Mouse (Mus musculus): Measurements from ENCODE around the gene Sfpq. TPM values are rescaled to one million over a fixed set of nuclear protein-coding genes. Genes with fewer than 3 reads are reported as not detected.

The Sfpq gene
- polyA plus RNA-seq, 1 experiment from 2014 or later, result 75.6 TPM

DNA sequence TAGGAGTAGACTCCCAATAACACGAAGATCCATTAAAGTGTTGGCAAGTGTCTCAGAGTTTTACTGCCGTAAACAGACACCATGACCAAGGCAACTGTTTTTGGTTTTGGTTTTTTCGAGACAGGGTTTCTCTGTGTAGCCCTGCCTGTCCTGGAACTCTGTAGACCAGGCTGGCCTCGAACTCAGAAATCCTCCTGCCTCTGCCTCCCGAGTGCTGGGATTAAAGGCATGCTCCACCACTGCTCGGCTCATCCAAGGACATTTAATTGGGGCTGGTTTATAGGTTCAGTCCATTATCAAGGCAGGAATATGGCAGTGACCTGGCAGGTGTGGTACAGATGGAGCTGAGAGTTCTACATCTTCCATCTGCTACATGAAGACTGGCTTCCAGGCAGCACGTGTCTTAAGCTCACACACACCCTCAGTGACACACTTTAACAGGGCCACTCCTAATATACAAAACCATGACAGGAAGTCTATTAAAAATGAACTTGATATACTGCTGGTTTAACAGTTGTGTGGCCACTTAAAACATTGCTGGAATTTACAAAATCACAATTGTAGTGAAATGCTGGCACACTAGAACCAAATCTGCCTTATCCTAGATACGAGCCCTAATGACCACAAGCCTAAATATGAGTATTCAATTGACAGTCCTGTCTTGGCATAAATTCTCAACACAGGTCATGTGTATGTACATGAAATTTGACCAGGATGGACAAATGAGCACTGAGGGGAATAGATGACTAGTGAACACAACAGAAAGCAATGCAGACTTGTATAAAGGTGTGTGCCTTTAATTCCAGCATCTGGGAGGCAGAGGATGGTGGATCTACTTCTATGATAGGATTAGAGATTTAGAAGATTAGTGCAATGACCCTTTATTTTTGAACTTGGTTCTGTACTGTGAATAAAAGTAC, 17.0 kb downstream of the Sfpq start:
- no peak overlapping the region for H3K4me2 ChIP-seq (replicated peaks)
- H3K9ac ChIP-seq, result no peak overlapping the region
- 75% methylated on average over 8 of the region's 8 CpGs for WGBS
- H3K27ac ChIP-seq, result no peak overlapping the region
- H3K4me1 ChIP-seq (replicated peaks), result no peaks in the 10 kb centered on the region
- peaks cover 28% of the 10 kb centered on the region for H3K36me3 ChIP-seq
- H3K4me3 ChIP-seq (replicated peaks), result no peak overlapping the region
- peak; percentile 23 for ATAC-seq
- no peaks in the 10 kb centered on the region for H3K27me3 ChIP-seq (replicated peaks)
- H3K9me3 ChIP-seq, result no peaks in the 10 kb centered on the region

DNA sequence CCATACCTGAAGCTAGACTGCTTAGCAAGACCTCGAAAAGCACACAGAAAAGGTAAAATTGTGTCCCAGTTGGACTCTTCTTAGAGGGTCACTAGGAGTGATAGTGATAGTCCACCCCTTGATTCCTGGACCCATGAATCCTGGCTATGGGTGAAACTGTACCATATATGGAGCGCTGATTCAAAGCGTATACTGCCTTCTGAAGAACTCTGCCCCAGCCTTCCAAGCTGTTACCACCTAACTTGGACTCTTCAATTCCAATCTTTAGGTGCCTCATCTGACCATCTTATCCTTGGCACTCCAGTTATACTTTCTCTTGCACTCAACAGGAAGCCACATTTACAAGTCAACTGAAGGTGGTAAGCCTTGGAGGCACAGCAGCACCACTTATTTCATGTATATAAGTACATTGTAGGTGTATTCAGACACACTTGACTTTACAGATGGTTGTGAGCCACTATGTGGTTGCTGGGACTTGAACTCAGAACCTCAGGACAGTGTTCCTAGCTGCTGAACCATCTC, 17.8 kb downstream of the Sfpq start:
- Histone ChIP-seq H3K36me3 (peaks cover 26% of the 10 kb centered on the region), H3K4me2 (replicated peaks) (no peak overlapping the region), H3K27ac (no peak overlapping the region), H3K9me3 (no peaks in the 10 kb centered on the region), H3K4me1 (replicated peaks) (no peaks in the 10 kb centered on the region), H3K27me3 (replicated peaks) (no peaks in the 10 kb centered on the region), H3K4me3 (replicated peaks) (no peak overlapping the region), H3K9ac (no peak overlapping the region)
- WGBS, result 92% methylated on average over 3 of the region's 3 CpGs
- ATAC-seq, result no peak

DNA sequence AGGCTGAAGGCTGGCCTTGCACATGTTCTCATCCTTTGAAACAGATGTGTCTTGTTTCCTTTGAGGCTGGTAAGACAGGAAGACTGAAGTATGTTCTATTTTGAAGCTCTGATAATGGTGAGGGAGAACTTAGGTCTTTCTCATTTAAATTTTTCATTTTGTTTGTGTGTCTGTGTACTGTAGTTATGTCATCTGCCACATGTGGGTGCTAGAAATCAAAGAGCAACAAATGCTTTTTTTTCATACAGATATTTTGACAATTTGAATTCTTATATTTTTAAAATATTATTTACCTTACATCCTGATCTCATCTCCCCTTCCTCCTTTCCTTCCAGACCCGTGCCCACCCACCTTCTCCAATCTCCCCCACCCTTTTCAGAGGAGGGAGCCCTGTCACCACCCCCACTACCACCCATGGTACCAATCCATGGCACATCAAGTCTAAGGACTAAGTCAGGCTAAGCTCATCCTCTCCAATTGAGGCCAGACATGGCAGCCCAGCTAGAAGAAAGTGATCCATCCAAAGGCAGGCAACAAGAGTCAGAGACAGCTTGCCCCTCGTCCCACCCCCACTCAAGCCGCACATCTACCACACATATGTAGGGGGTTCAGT, 18.9 kb downstream of the Sfpq start:
- Histone ChIP-seq H3K9ac (no peak overlapping the region), H3K4me1 (replicated peaks) (no peaks in the 10 kb centered on the region), H3K4me2 (replicated peaks) (no peak overlapping the region), H3K9me3 (no peaks in the 10 kb centered on the region), H3K36me3 (peaks cover 22% of the 10 kb centered on the region), H3K4me3 (replicated peaks) (no peak overlapping the region), H3K27me3 (replicated peaks) (no peaks in the 10 kb centered on the region), H3K27ac (no peak overlapping the region)
- ATAC-seq, result peak; percentile 33; the same call in 1 of the 2 replicates
- WGBS, result 82% methylated on average over 3 of the region's 3 CpGs

DNA sequence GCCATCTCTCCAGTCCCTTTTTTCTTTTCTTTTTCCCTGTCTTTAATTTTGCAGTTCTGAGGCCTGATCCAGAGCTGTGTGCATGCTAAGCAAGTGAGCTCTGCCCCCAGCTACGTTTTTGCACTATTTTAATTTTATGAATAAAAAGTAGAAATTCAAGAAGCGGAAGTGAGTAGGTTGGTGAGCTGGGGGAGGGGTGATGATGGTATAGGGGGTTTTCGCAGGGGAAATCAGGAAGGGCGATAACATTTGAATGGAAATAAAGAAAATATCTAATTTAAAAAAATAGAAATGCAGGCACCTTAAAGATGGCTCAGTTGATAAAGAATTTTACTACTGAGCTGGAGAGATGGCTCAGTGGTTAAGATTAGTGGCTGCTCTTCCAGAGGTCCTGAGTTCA, 22.4 kb downstream of the Sfpq start:
- ATAC-seq, result no peak
- WGBS, result 85% methylated on average over 4 of the region's 4 CpGs
- H3K27me3 ChIP-seq (replicated peaks), result no peaks in the 10 kb centered on the region
- no peaks in the 10 kb centered on the region for H3K9me3 ChIP-seq
- no peak overlapping the region for H3K27ac ChIP-seq
- peaks cover 9% of the 10 kb centered on the region for H3K36me3 ChIP-seq
- no peaks in the 10 kb centered on the region for H3K4me1 ChIP-seq (replicated peaks)
- no peak overlapping the region for H3K9ac ChIP-seq
- no peak overlapping the region for H3K4me3 ChIP-seq (replicated peaks)
- H3K4me2 ChIP-seq (replicated peaks), result no peak overlapping the region

DNA sequence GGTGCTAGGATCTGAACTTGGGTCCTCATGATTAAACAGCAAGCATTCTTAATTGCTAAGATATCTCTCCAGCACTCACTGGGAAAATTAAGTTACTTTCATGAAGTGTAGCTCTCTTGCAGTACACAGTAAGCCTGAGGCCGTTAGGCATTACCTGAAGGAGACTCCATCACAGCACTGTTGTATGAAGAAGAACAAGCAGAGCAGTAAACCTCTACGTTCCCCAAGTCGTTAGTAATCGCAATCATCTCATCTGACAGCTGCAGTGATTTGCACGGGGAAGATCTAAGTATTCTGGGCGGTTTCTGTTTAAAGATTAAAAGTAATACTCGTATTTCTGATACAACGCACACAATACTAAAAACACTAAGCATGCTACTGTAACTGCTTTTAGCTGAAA, 30.0 kb downstream of the Sfpq start:
- Histone ChIP-seq H3K4me1 (replicated peaks) (no peaks in the 10 kb centered on the region), H3K9me3 (no peaks in the 10 kb centered on the region), H3K9ac (no peak overlapping the region), H3K4me3 (replicated peaks) (no peak overlapping the region), H3K27me3 (replicated peaks) (no peaks in the 10 kb centered on the region), H3K4me2 (replicated peaks) (no peak overlapping the region), H3K36me3 (peaks cover 35% of the 10 kb centered on the region; the same call in 1 of the 2 replicates), H3K27ac (no peak overlapping the region)
- ATAC-seq, result no peak
- WGBS, result 83% methylated on average over 8 of the region's 8 CpGs

DNA sequence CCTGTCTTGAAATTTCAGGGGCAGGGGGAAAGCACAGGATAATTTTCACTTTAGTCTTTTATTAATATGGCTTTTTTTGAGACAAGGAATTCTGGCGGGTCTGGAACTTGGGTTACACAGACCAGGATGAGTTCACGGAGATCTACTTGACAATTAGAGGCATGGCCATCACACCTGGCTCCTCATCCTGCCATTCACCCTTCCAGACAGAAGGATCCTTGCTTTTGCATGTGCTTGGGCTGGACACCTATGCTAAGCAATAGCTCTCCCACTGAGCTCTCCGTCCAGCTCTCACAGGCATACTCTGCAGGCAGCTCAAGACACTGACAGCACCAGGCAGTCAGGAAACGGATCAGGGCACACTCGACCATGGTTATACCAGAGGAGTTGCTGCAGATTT, 31.9 kb downstream of the Sfpq start:
- Histone ChIP-seq H3K27ac (no peak overlapping the region), H3K27me3 (replicated peaks) (no peaks in the 10 kb centered on the region), H3K4me1 (replicated peaks) (no peaks in the 10 kb centered on the region), H3K9ac (no peak overlapping the region), H3K4me2 (replicated peaks) (no peak overlapping the region), H3K4me3 (replicated peaks) (no peak overlapping the region), H3K36me3 (peaks cover 35% of the 10 kb centered on the region; the same call in 1 of the 2 replicates), H3K9me3 (no peaks in the 10 kb centered on the region)
- 92% methylated on average over 5 of the region's 5 CpGs for WGBS
- ATAC-seq, result no peak

DNA sequence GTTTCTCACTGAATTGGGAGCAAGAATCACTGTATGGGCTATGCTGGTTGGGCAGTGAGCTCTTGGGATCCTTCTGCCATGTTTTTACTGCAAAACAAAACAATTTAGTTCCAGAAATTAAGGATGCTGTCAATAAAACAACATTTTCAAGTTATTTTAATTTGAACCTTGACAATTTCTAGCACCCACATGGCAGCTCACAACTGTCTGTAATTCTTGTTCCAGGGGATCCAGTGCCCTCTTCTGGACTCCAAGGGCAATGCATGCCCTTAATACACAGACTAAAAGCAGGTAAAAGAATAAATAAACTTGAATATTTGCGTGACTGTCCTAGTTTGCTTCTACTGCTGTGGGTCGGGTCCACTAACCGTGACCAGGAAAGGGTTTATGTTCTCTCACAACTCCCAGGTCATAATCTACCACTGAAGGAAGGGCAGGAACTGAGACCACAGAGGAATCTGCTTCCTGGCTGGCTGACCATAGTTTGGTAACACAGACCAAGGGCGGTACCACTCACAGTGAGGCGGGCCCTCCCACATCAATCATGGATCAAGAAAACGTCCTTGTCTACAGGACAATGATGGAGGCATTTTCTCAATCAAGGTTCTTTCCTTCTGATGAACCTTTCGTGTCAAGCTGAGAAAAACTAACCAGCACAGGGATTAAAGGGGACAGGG, 33.5 kb downstream of the Sfpq start:
- no peak for ATAC-seq
- Histone ChIP-seq H3K9me3 (no peaks in the 10 kb centered on the region), H3K36me3 (peaks cover 23% of the 10 kb centered on the region; the same call in 1 of the 2 replicates), H3K9ac (no peak overlapping the region), H3K4me3 (replicated peaks) (no peak overlapping the region), H3K27me3 (replicated peaks) (no peaks in the 10 kb centered on the region), H3K4me1 (replicated peaks) (no peaks in the 10 kb centered on the region), H3K27ac (no peak overlapping the region), H3K4me2 (replicated peaks) (no peak overlapping the region)
- 84% methylated on average over 7 of the region's 7 CpGs for WGBS

DNA sequence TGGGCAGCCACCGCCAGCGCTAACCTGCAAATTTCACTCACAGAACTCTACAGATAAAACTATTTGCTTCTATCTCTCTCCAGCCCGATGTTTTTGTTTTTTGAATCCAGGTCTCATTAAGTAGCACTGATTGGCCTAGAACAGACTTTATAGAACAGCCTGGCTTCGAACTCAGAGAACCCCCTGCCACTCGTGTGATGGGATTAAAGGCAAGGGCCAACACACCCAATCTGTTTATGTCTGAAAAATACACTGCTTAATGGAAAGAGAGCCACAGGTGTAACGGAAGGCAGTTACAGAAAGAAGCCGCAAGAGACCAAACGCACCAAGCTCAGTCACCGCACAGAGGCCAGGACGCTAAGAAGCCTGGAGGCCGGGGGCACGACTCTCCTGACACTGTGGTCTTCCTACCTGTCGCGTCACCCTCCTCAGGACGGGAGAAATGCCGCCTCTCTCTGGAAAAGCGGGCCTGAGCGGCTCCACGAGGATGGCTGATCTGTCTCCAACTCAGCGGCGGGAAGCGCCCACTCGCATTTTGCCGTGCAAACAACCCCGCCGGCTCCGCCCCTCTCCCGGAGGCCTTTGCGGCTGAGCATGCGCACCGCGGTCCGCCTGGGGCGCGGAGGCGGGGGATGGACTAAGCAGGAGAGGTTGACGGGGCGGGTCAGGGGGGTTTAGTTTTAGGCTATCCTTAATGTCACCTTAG, 39.6 kb downstream of the Sfpq start, which contains the start of gene Zmym1:
TSS of gene Zmym1 (minus strand) at position 568 of the 706 bp plus-strand sequence.
- Histone ChIP-seq H3K9ac (peak within 1 kb of the TSS; percentile 81), H3K27me3 (replicated peaks) (no peaks in the 10 kb centered on the region), H3K4me2 (replicated peaks) (peak within 1 kb of the TSS; percentile 71), H3K9me3 (no peaks in the 10 kb centered on the region), H3K27ac (peak within 1 kb of the TSS; percentile 64), H3K4me3 (replicated peaks) (peak within 1 kb of the TSS; percentile 89), H3K4me1 (replicated peaks) (no peaks in the 10 kb centered on the region), H3K36me3 (no peaks in the 10 kb centered on the region)
- WGBS, result under 1% methylated on average over 38 of the region's 38 CpGs
- ATAC-seq, result peak; percentile 98

DNA sequence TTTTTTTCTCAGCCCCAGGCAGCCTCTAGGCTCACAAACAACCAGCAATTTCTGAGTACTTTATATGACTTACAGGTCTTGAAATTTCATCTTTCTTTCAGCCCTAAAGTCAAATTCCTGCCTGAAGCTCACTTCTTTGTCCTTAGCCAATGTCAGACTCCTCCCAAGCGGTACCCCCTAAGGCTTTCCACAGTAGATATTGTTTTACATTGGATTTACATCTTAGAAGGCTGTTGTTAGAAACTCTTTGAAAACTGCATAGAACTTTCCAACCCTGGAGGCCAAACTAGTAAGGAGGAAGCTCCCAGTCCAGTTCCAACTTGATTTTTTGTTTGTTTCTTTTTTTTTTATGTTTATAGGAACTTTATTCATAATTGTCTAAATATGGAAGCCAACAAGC, 42.9 kb downstream of the Sfpq start:
- Histone ChIP-seq H3K27me3 (replicated peaks) (no peaks in the 10 kb centered on the region), H3K36me3 (no peaks in the 10 kb centered on the region), H3K9ac (no peak overlapping the region), H3K4me2 (replicated peaks) (no peak overlapping the region), H3K4me1 (replicated peaks) (no peaks in the 10 kb centered on the region), H3K9me3 (no peaks in the 10 kb centered on the region), H3K27ac (no peak overlapping the region), H3K4me3 (replicated peaks) (no peak overlapping the region)
- 48% methylated on average over 1 of the region's 1 CpGs for WGBS
- ATAC-seq, result no peak

DNA sequence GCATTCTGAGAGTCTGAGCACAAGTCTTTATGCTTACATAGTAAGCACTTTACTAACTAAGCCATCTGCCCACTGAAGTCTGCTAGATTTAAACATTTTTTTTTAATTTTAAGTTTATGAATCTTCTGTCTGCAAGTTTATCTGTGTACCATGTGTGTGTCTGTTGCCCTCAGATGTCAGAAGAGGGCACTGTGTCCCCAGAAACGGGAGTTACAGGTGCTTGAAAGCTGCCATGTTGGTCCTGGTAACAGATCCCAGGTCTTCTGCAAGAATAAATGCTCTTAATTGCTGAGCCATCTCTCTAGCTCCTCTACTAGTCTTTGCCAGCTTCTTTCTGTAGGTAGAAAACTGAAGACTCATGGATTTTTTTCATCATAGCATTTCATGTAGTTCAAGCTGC, 53.8 kb downstream of the Sfpq start:
- no peak for ATAC-seq
- no peak overlapping the region for H3K9ac ChIP-seq
- no peak overlapping the region for H3K27ac ChIP-seq
- H3K27me3 ChIP-seq (replicated peaks), result no peaks in the 10 kb centered on the region
- WGBS, result 50% methylated on average over 1 of the region's 1 CpGs
- no peaks in the 10 kb centered on the region for H3K9me3 ChIP-seq
- no peaks in the 10 kb centered on the region for H3K36me3 ChIP-seq
- no peak overlapping the region for H3K4me2 ChIP-seq (replicated peaks)
- H3K4me3 ChIP-seq (replicated peaks), result no peak overlapping the region
- 0 out of 2 replicates have a peak, but pooled peaks cover 4% of the 10 kb centered on the region for H3K4me1 ChIP-seq (replicated peaks)

DNA sequence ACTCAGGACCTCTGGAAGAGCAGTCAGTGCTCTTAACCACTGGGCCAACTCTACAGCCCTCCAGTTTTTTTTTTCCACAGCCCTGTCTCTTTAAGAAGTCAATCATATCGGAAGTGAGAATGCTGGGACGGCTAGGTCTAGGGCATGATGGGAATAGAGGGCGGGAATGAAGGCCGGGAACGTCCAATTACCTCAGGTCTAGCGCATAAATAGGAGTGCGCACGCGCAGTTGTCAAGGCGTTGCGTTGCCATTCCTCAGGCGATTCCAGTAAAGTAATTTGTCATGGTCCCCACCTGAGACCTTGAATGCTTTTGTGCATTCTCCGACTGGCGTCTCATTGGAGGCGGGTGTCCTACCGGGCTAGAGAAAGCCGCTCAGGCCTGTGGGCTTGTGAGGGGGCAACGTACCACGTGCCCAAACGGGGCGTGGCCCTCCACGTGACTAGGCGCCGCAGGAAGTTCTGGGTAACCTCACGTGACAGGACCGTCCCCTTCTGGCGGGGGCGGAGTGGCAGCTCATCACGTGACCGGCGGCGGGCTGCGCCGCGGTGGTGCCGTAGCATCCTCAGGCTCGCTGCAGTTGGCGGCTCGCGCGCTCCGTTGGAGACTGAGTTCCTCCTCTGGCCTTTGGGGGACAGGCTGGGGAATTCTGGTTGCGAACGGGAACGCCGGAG, 55.9 kb downstream of the Sfpq start, which contains the start of gene Zmym6:
TSS of gene Zmym6 (plus strand) at position 509 of the 674 bp plus-strand sequence.
- Histone ChIP-seq H3K27ac (peak within 1 kb of the TSS; percentile 80), H3K4me3 (replicated peaks) (peak within 1 kb of the TSS; percentile 58), H3K36me3 (no peaks in the 10 kb centered on the region), H3K9me3 (no peaks in the 10 kb centered on the region), H3K9ac (peak within 1 kb of the TSS; percentile 52), H3K4me1 (replicated peaks) (0 out of 2 replicates have a peak, but pooled peaks cover 4% of the 10 kb centered on the region), H3K4me2 (replicated peaks) (peak within 1 kb of the TSS; percentile 70), H3K27me3 (replicated peaks) (no peaks in the 10 kb centered on the region)
- under 1% methylated on average over 46 of the region's 46 CpGs for WGBS
- peak; percentile 98 for ATAC-seq
